Mouse (Mus musculus) lung, adult 2 months (tissue): ENCODE measurements around the gene Ereg. TPM values are rescaled to one million over a fixed set of nuclear protein-coding genes. Genes with fewer than 3 reads are reported as not detected.
A peak's percentile ranks its signal among the peaks of the same experiment; 100 is the strongest.

Experiments used
- DNase-seq: peaks from one replicate; pipeline ENCODE4 v3.0.0; 2022
- H3K4me1 ChIP-seq: fragments of 200-500 bp; 2 replicates; pipeline ENCODE4 v1.6.1; 2011; ENCODE audit warnings: low read length; ENCODE audit not compliant: control insufficient read depth, insufficient read depth
- H3K4me3 ChIP-seq: fragments of 200-500 bp; replicated peaks from 2 replicates; pipeline ENCODE3; 2011; ENCODE audit warnings: low read depth, mild to moderate bottlenecking, control low read depth, low read length; ENCODE audit errors: extremely low read depth
- CTCF ChIP-seq: fragments of 200-500 bp; IDR thresholded peaks from 2 replicates; pipeline ENCODE4 v1.5.1; 2011; ENCODE audit warnings: mild to moderate bottlenecking, low read length, control low read depth; ENCODE audit not compliant: insufficient read depth
- POLR2A ChIP-seq: fragments of 200-500 bp; IDR thresholded peaks from 2 replicates; pipeline ENCODE4 v1.6.1; 2011; ENCODE audit warnings: low read depth, mild to moderate bottlenecking, control low read depth, low read length, borderline replicate concordance; ENCODE audit errors: extremely low read depth
- WGBS: fragments of 180-500 bp; shearing (Covaris S2); methylation state at CpG from one replicate; pipeline ENCODE4 v1.1.7; 2018; 5-methylcytosine and 5-hydroxymethylcytosine counted together
- polyA plus RNA-seq: library from polyadenylated mRNA; depleted of rRNA; stranded (reverse); fragments of >200 nt; gene quantifications from 2 replicates; pipeline ENCODE4 v1.2.3, GENCODE M21; 2012; rRNA removed

The Ereg gene
- polyA plus RNA-seq, 1 experiment, result 1.2 TPM

GRCm38 (mm10) chr5:91134961-91135360, 60.5 kb downstream of the Ereg start:
- WGBS, result 45% methylated on average over 1 of the region's 1 CpGs
- DNase-seq, result no peak
- H3K4me3 ChIP-seq, result no peak overlapping the region
- TF ChIP-seq CTCF (no peak), POLR2A (no peak)
- H3K4me1 ChIP-seq, result no peaks in the 10 kb centered on the region

DNA sequence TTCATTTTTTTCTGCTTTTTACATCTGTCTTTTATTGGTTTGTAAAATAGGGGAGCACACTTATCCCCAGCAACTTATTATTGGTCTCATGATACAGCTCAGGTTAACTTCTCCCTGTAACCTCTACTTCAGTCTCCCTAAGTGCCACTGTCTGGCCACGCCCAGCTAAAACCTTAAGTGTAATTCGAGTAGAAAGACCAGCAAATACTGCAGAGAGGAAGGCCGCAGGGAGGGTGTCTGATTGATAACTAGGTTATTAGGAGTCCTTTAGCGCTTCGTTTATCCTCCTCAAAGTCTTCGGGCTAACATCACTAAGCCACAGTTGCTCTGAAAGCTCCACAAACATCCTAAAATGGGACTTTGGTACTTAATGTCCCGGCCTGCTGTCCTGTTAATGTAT, 64.5 kb downstream of the Ereg start:
- no peak for TF ChIP-seq CTCF
- TF ChIP-seq POLR2A, result no peak
- Histone ChIP-seq H3K4me3 (no peak overlapping the region), H3K4me1 (no peaks in the 10 kb centered on the region)
- WGBS, result 10% methylated on average over 7 of the region's 7 CpGs
- DNase-seq, result no peak

GRCm38 (mm10) chr5:91139446-91139873, 65.0 kb downstream of the Ereg start, which contains the start of gene Areg:
TSS of gene Areg (plus strand) at chr5:91139599.
- 1% methylated on average over 44 of the region's 44 CpGs for WGBS
- TF ChIP-seq CTCF (no peak), POLR2A (no peak)
- peak; percentile 56 for DNase-seq
- Histone ChIP-seq H3K4me1 (no peaks in the 10 kb centered on the region), H3K4me3 (peak within 1 kb of the TSS; percentile 42)

DNA sequence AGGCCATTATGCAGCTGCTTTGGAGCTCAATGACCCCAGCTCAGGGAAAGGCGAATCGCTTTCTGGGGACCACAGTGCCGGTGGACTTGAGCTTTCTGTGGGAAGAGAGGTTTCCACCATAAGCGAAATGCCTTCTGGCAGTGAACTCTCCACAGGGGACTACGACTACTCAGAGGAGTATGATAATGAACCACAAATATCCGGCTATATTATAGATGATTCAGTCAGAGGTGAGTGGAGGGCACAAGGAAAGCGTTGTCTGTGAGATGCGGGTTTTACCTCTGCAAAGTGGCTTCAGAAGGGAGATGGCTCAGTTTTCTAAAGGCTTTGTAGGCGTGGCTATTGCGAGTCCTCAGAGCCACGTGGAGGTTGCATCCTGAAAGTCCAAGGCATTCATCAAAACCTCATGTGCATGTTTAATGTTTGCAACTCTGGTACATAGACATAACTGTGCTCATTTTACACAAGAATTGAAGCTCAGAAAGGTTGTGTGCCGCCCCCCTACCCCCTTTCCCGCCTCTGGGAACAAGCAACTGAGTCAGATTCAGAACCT, 66.5 kb downstream of the Ereg start:
- no peak for TF ChIP-seq CTCF
- TF ChIP-seq POLR2A, result no peak
- H3K4me3 ChIP-seq, result no peak overlapping the region
- H3K4me1 ChIP-seq, result no peaks in the 10 kb centered on the region
- WGBS, result 59% methylated on average over 13 of the region's 13 CpGs
- no peak for DNase-seq

Other genes with a start within 250 kb of the Ereg start
- 1.9 and 2.5 TPM in 2 replicates for gene Cxcl1, start 183.4 kb upstream of the Ereg start, polyA plus RNA-seq
- gene Cxcl2, start 170.8 kb upstream of the Ereg start, polyA plus RNA-seq, result 2.2 TPM in 2 replicates
- gene Mthfd2l, start 143.5 kb upstream of the Ereg start, polyA plus RNA-seq, result 21.9 and 40.0 TPM in 2 replicates
- gene Epgn, start 47.2 kb upstream of the Ereg start, polyA plus RNA-seq, result not detected in 2 replicates
- gene Areg, start 65.0 kb downstream of the Ereg start, polyA plus RNA-seq, result 4.8 and 14.0 TPM in 2 replicates